In the genomic region with DNA sequence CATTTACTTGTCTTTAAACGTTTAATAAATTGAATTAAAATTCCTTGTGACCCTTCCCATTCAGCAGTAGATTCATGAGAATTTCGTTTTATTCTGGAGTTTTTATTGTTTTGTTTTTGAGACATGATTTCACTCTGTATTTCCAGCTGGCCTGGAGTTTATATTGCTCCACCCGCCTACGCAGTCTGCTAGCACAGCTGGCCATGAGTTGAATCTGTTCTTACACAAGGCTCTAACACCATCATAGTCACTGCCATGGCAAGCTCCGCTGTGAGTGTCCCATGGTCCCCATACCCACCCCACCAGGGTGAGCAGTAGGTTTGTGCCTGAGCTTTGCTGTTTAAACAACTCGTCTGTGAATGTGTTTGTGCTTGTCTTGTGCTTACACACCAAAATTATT, we compare ENCODE assay signal across 28 mouse cellular contexts. TPM values are rescaled to one million over a fixed set of nuclear protein-coding genes. Genes with fewer than 3 reads are reported as not detected.
DNase-seq lines count a peak whose midpoint lies in the region; ATAC-seq and TF ChIP-seq lines count a peak whose summit lies in the region.
"Had no signal": no experiment of that assay in that cellular context is flagged by ENCODE, and none has a peak within 500 bp of the region (broad histone marks: within the 10 kb centered on the region; RNA-seq: fewer than 3 reads in every experiment).

No protein-coding gene starts in this region.

- no peak for TF ChIP-seq POLR2A in heart, adult 2 months (IDR thresholded peaks at IDR 0.05; ENCODE audit: insufficient read depth, low read depth, low read length)

- no peaks in the 10 kb centered on the region for H3K9me3 ChIP-seq in heart, embryonic 11.5 days (replicated peaks; ENCODE audit: control insufficient read depth, low read length)
- H3K9me3 ChIP-seq: forebrain, embryonic 15.5 days; hindbrain, embryonic 15.5 days; megakaryocyte, embryonic 14.5 days; neural tube, embryonic 15.5 days had no signal

- H3K9ac ChIP-seq in heart, adult 2 months (ENCODE audit: low read depth, low read length): no peak overlapping the region
- H3K9ac ChIP-seq in heart, embryonic 11.5 days (ENCODE audit: low read depth, low read length): no peak overlapping the region
- H3K9ac ChIP-seq: forebrain, embryonic 15.5 days; hindbrain, embryonic 15.5 days; neural tube, embryonic 15.5 days had no signal

- 70% methylated on average over 6 of the region's 6 CpGs for WGBS in heart, adult 2 months
- WGBS in heart, embryonic 11.5 days (ENCODE audit: insufficient replicate concordance): 80% methylated on average over 6 of the region's 6 CpGs

- intact Hi-C loops in heart, adult 2 months (cut with DNase I): loop anchor here (10.0 kb wide), 1 partner anchor 228 kb away; a partner anchor contains a TSS
- intact Hi-C loops in gastrocnemius, postnatal 14 days (cut with DNase I; ENCODE audit: low total_unique reads): loop anchor here (10.0 kb wide), 1 partner anchor 228 kb away; a partner anchor contains a TSS
- intact Hi-C loops in heart, postnatal 25 days (cut with DNase I): loop anchor here (5.0 kb wide), 1 partner anchor 231 kb away; a partner anchor contains a TSS

- DNase-seq in heart, adult 2 months: peak; percentile 43 to 47
- peak; percentile 33 for DNase-seq in brain, adult 2 months (ENCODE audit: low read depth, low spot score)
- DNase-seq in gastrocnemius, postnatal 14 days: peak; percentile 27
- peak; percentile 34 for DNase-seq in heart, postnatal 25 days (ENCODE audit: low spot score)
- no peak for DNase-seq in frontal cortex, postnatal 25 days (ENCODE audit: low spot score in 2 of 2)
- DNase-seq in cerebellum, adult 8-10 months: no peak
- DNase-seq: B cell, adult 2 months; cerebellum, adult 9-10 months; liver; lung, postnatal 10 days; midbrain, embryonic 14.5 days; right cerebral cortex, postnatal 25 days had no signal

- H3K4me2 ChIP-seq in heart, embryonic 11.5 days: no peak overlapping the region
- H3K4me2 ChIP-seq: forebrain, embryonic 15.5 days; hindbrain, embryonic 15.5 days; neural tube, embryonic 15.5 days had no signal

- H3K79me2 ChIP-seq in heart, adult 2 months (replicated peaks; ENCODE audit: control insufficient read depth, insufficient read depth, low read length): no peaks in the 10 kb centered on the region

- H3K27ac ChIP-seq in heart, adult 2 months: peak overlapping the region; percentile 19; the same call in 1 of the 2 replicates
- no peak overlapping the region for H3K27ac ChIP-seq in heart, embryonic 11.5 days (ENCODE audit: low read depth, low read length)
- H3K27ac ChIP-seq: forebrain, embryonic 15.5 days; hindbrain, embryonic 15.5 days; neural tube, embryonic 15.5 days; stomach, postnatal 0 days had no signal

- no peak overlapping the region for H3K4me3 ChIP-seq in heart, adult 2 months
- no peak overlapping the region for H3K4me3 ChIP-seq in heart, embryonic 11.5 days (ENCODE audit: low read depth, low read length)
- H3K4me3 ChIP-seq: forebrain, embryonic 15.5 days; hindbrain, embryonic 15.5 days; megakaryocyte, embryonic 14.5 days; neural tube, embryonic 15.5 days had no signal

- H3K36me3 ChIP-seq in heart, adult 2 months (ENCODE audit: control insufficient read depth, insufficient read depth, low read length): no peaks in the 10 kb centered on the region; the same call in none of the 2 replicates
- no peaks in the 10 kb centered on the region; the same call in none of the 2 replicates for H3K36me3 ChIP-seq in heart, embryonic 11.5 days (ENCODE audit: control insufficient read depth, insufficient read depth, low read length)

- H3K27me3 ChIP-seq in heart, adult 2 months (ENCODE audit: control insufficient read depth, insufficient read depth, low read length): no peaks in the 10 kb centered on the region
- H3K27me3 ChIP-seq in heart, embryonic 11.5 days (ENCODE audit: control insufficient read depth, insufficient read depth, low read length): no peaks in the 10 kb centered on the region
- H3K27me3 ChIP-seq: forebrain, embryonic 15.5 days; hindbrain, embryonic 15.5 days; megakaryocyte, embryonic 14.5 days; neural tube, embryonic 15.5 days had no signal

- no peak for ATAC-seq in heart, embryonic 11.5 days (replicated peaks; ENCODE audit: insufficient number of reproducible peaks, low FRiP score, low TSS enrichment)
- ATAC-seq in inflammation-experienced regulatory T-cells, adult 6 months: no peak
- ATAC-seq: forebrain, embryonic 15.5 days; intestine, embryonic 16.5 days had no signal

- no peak for TF ChIP-seq CTCF in heart, adult 2 months (IDR thresholded peaks at IDR 0.05)

- no peak for TF ChIP-seq EP300 in heart, adult 2 months (IDR thresholded peaks at IDR 0.05; ENCODE audit: insufficient read depth, low read depth, low read length)

- H3K4me1 ChIP-seq in heart, adult 2 months (ENCODE audit: control insufficient read depth, insufficient read depth, low read length): peaks cover 5% of the 10 kb centered on the region; the same call in 1 of the 2 replicates
- peaks cover 7% of the 10 kb centered on the region; the same call in 1 of the 2 replicates for H3K4me1 ChIP-seq in heart, embryonic 11.5 days (ENCODE audit: control insufficient read depth, insufficient read depth, low read length)

RNA-seq across cellular contexts. Expression of a gene that starts 4.1 kb away (rescaled TPM):
- total RNA-seq in heart, adult 2 months (2021): 10 to 100 TPM; 11.2 to 15.2 TPM
- polyA plus RNA-seq in heart, adult 2 months (2012; rRNA removed): 9.0 and 13.9 TPM in 2 replicates
- polyA plus RNA-seq in heart, embryonic 11.5 days (2014; fragmentation: Nextera tagmentation; extraction: Ambion mirVana): 29.1 and 30.6 TPM in 2 replicates
- total RNA-seq in gastrocnemius, postnatal 14 days (2021): 10 to 100 TPM; 13.1 to 15.1 TPM
- total RNA-seq in heart, postnatal 25 days (2021): 10 to 100 TPM; 13.1 to 14.0 TPM
- 10 to 100 TPM; 38.6 to 77.1 (median 52.5) TPM for polyA plus RNA-seq in inflammation-experienced regulatory T-cells, adult 6 months (2017; shearing (Covaris generic))

RNA-seq across cellular contexts. Expression of a gene that starts 49.3 kb away (rescaled TPM):
- not detected for total RNA-seq in heart, adult 2 months (2021)
- polyA plus RNA-seq in heart, adult 2 months (2012; rRNA removed): not detected in 2 replicates
- not detected in 2 replicates for polyA plus RNA-seq in heart, embryonic 11.5 days (2014; fragmentation: Nextera tagmentation; extraction: Ambion mirVana)
- not detected for total RNA-seq in gastrocnemius, postnatal 14 days (2021)
- not detected for total RNA-seq in heart, postnatal 25 days (2021)
- polyA plus RNA-seq in inflammation-experienced regulatory T-cells, adult 6 months (2017; shearing (Covaris generic)): not detected
- total RNA-seq: adrenal gland, adult 18-20 months; common myeloid progenitor, adult 5-6 weeks; left cerebral cortex, postnatal 36 days had no signal
- polyA plus RNA-seq: forebrain, embryonic 15.5 days; heart, postnatal 0 days; intestine, embryonic 16.5 days; kidney, embryonic 14.5 days; large intestine, adult 2 months; liver, embryonic 16.5 days; stomach, postnatal 0 days; thymus, postnatal 0 days had no signal

RNA-seq across cellular contexts. Expression of a gene that starts 55.3 kb away (rescaled TPM):
- 1 to 10 TPM; 3.0 to 3.5 TPM for total RNA-seq in heart, adult 2 months (2021)
- 0.94 and 1.4 TPM in 2 replicates for polyA plus RNA-seq in heart, adult 2 months (2012; rRNA removed)
- polyA plus RNA-seq in heart, embryonic 11.5 days (2014; fragmentation: Nextera tagmentation; extraction: Ambion mirVana): 9.0 and 9.6 TPM in 2 replicates
- 1 to 10 TPM; 1.5 to 1.6 TPM for total RNA-seq in gastrocnemius, postnatal 14 days (2021)
- 1 to 10 TPM; 3.0 to 3.5 TPM for total RNA-seq in heart, postnatal 25 days (2021)
- 1 to 10 TPM; 5.3 to 7.1 (median 6.7) TPM for polyA plus RNA-seq in inflammation-experienced regulatory T-cells, adult 6 months (2017; shearing (Covaris generic))

Comparison
In these comparisons a context has a peak if more than half of its experiments do, and no peak if none do; other contexts are left out.
1. DNase-seq: peak in heart, adult 2 months (2 of 2), brain, adult 2 months (single experiment), gastrocnemius, postnatal 14 days (single experiment) and heart, postnatal 25 days (single experiment); none in frontal cortex, postnatal 25 days (0 of 2) and cerebellum, adult 8-10 months (single experiment).